Mouse (Mus musculus) bone marrow, adult 2 months (tissue): ENCODE measurements at regions not wholly inside any gene's neighbourhood (a gene's known extent, or its start where the extent isn't known, plus 50 kb on each side); places are given as distances from the start of the nearest gene placed in this dataset.
"Not testable (repeated sequence)": the region's sequence is repeated elsewhere in the genome, so short reads cannot be mapped to it uniquely, and the experiment has no call there.

Source experiments
- CTCF ChIP-seq: fragments of 200-500 bp; IDR thresholded peaks from 2 replicates; pipeline ENCODE4 v1.5.1; 2011; ENCODE audit warnings: low read length, control low read depth; ENCODE audit not compliant: control insufficient read depth, insufficient read depth
- POLR2A ChIP-seq: fragments of 200-500 bp; IDR thresholded peaks from 2 replicates; pipeline ENCODE4 v1.6.1; 2011; ENCODE audit warnings: low read depth, mild to moderate bottlenecking, control low read depth, low read length, borderline replicate concordance; ENCODE audit not compliant: control insufficient read depth

GRCm38 (mm10) chr1:185955821-185956220 lies 161.3 kb downstream of the Lyplal1 start:
- TF ChIP-seq POLR2A, CTCF: not testable (repeated sequence)
